Mouse (Mus musculus): Measurements from ENCODE around the gene Scube1. TPM values are rescaled to one million over a fixed set of nuclear protein-coding genes. Genes with fewer than 3 reads are reported as not detected.

Scube1 gene
- polyA plus RNA-seq, 1 experiment from 2014 or later, result 11.0 TPM

- Histone ChIP-seq H3K4me2 (no peak overlapping the region), H3K27me3 (replicated peaks) (no peaks in the 10 kb centered on the region; the same call in 1 of the 2 replicates), H3K9me3 (peaks cover 7% of the 10 kb centered on the region; the same call in 1 of the 2 replicates), H3K36me3 (peaks cover 35% of the 10 kb centered on the region), H3K4me3 (no peak overlapping the region), H3K27ac (replicated peaks) (no peak overlapping the region), H3K4me1 (no peaks in the 10 kb centered on the region), H3K9ac (no peak overlapping the region)
- 66% methylated on average over 3 of the region's 3 CpGs for WGBS
- ATAC-seq (ENCODE audit: extremely low read depth, insufficient number of reproducible peaks, low FRiP score, low TSS enrichment), result no peak
These were observed 95.1 kb downstream of the Scube1 start for GRCm38 (mm10) chr15:83629716-83630115.

- peaks cover 7% of the 10 kb centered on the region; the same call in 1 of the 2 replicates for H3K9me3 ChIP-seq
- H3K36me3 ChIP-seq, result peaks cover 24% of the 10 kb centered on the region
- H3K4me3 ChIP-seq, result no peak overlapping the region
- no peaks in the 10 kb centered on the region for H3K4me1 ChIP-seq
- no peak for ATAC-seq (ENCODE audit: extremely low read depth, insufficient number of reproducible peaks, low FRiP score, low TSS enrichment)
- WGBS, result 82% methylated on average over 2 of the region's 2 CpGs
- no peak overlapping the region for H3K4me2 ChIP-seq
- no peaks in the 10 kb centered on the region for H3K27me3 ChIP-seq (replicated peaks)
- H3K9ac ChIP-seq, result no peak overlapping the region
- H3K27ac ChIP-seq (replicated peaks), result no peak overlapping the region
These were observed 98.6 kb downstream of the Scube1 start for GRCm38 (mm10) chr15:83626142-83626645.

GRCm38 (mm10) chr15:83615245-83615644 is 109.6 kb downstream of the Scube1 start:
- Histone ChIP-seq H3K4me1 (no peaks in the 10 kb centered on the region), H3K9me3 (no peaks in the 10 kb centered on the region), H3K4me3 (no peak overlapping the region), H3K36me3 (0 out of 2 replicates have a peak, but pooled peaks cover 10% of the 10 kb centered on the region), H3K27me3 (replicated peaks) (no peaks in the 10 kb centered on the region), H3K27ac (replicated peaks) (no peak overlapping the region), H3K4me2 (no peak overlapping the region), H3K9ac (no peak overlapping the region)
- no peak for ATAC-seq (ENCODE audit: extremely low read depth, insufficient number of reproducible peaks, low FRiP score, low TSS enrichment)
- WGBS, result 79% methylated on average over 3 of the region's 3 CpGs

- no peak overlapping the region for H3K27ac ChIP-seq (replicated peaks)
- H3K4me1 ChIP-seq, result peaks cover 16% of the 10 kb centered on the region
- no peak for ATAC-seq (ENCODE audit: extremely low read depth, insufficient number of reproducible peaks, low FRiP score, low TSS enrichment)
- 0 out of 2 replicates have a peak, but pooled peaks cover 6% of the 10 kb centered on the region for H3K36me3 ChIP-seq
- H3K9me3 ChIP-seq, result no peaks in the 10 kb centered on the region
- no peak overlapping the region for H3K4me2 ChIP-seq
- 0 out of 2 replicates have a peak overlapping the region, but pooled peaks have one; percentile 33 for H3K9ac ChIP-seq
- whole genome bisulfite sequencing, result 40% methylated on average over 15 of the region's 15 CpGs
- H3K4me3 ChIP-seq, result no peak overlapping the region
- H3K27me3 ChIP-seq (replicated peaks), result 0 out of 2 replicates have a peak, but pooled peaks cover 2% of the 10 kb centered on the region
These were observed 117.6 kb downstream of the Scube1 start for GRCm38 (mm10) chr15:83607115-83607802.

- no peak overlapping the region for H3K4me3 ChIP-seq
- no peak overlapping the region for H3K4me2 ChIP-seq
- H3K36me3 ChIP-seq, result 0 out of 2 replicates have a peak, but pooled peaks cover 1% of the 10 kb centered on the region
- H3K9ac ChIP-seq, result 0 out of 2 replicates have a peak overlapping the region, but pooled peaks have one; percentile 33
- ATAC-seq (ENCODE audit: extremely low read depth, insufficient number of reproducible peaks, low FRiP score, low TSS enrichment), result no peak
- H3K27ac ChIP-seq (replicated peaks), result no peak overlapping the region
- H3K27me3 ChIP-seq (replicated peaks), result 0 out of 2 replicates have a peak, but pooled peaks cover 2% of the 10 kb centered on the region
- 84% methylated on average over 8 of the region's 8 CpGs for WGBS
- peaks cover 16% of the 10 kb centered on the region for H3K4me1 ChIP-seq
- H3K9me3 ChIP-seq, result no peaks in the 10 kb centered on the region
These were observed 118.1 kb downstream of the Scube1 start for GRCm38 (mm10) chr15:83606700-83607099.

- Histone ChIP-seq H3K9ac (peak overlapping the region; percentile 2; the same call in 1 of the 2 replicates), H3K4me1 (peaks cover 16% of the 10 kb centered on the region), H3K4me3 (no peak overlapping the region), H3K27me3 (replicated peaks) (0 out of 2 replicates have a peak, but pooled peaks cover 2% of the 10 kb centered on the region), H3K27ac (replicated peaks) (no peak overlapping the region), H3K4me2 (no peak overlapping the region), H3K9me3 (no peaks in the 10 kb centered on the region), H3K36me3 (no peaks in the 10 kb centered on the region)
- ATAC-seq (ENCODE audit: extremely low read depth, insufficient number of reproducible peaks, low FRiP score, low TSS enrichment), result no peak
- 73% methylated on average over 11 of the region's 11 CpGs for WGBS
These were observed 118.6 kb downstream of the Scube1 start for GRCm38 (mm10) chr15:83606216-83606615.

- no peak overlapping the region for H3K4me3 ChIP-seq
- no peaks in the 10 kb centered on the region for H3K9me3 ChIP-seq
- no peaks in the 10 kb centered on the region for H3K36me3 ChIP-seq
- 0 out of 2 replicates have a peak, but pooled peaks cover 2% of the 10 kb centered on the region for H3K27me3 ChIP-seq (replicated peaks)
- peaks cover 16% of the 10 kb centered on the region for H3K4me1 ChIP-seq
- no peak overlapping the region for H3K4me2 ChIP-seq
- H3K27ac ChIP-seq (replicated peaks), result no peak overlapping the region
- H3K9ac ChIP-seq, result no peak overlapping the region
- ATAC-seq (ENCODE audit: extremely low read depth, insufficient number of reproducible peaks, low FRiP score, low TSS enrichment), result no peak
- WGBS, result 89% methylated on average over 7 of the region's 7 CpGs
These were observed 121.4 kb downstream of the Scube1 start for GRCm38 (mm10) chr15:83603426-83603825.

GRCm38 (mm10) chr15:83603046-83603396 is 121.8 kb downstream of the Scube1 start:
- Histone ChIP-seq H3K9me3 (no peaks in the 10 kb centered on the region), H3K4me3 (no peak overlapping the region), H3K27ac (replicated peaks) (no peak overlapping the region), H3K4me2 (no peak overlapping the region), H3K4me1 (peaks cover 16% of the 10 kb centered on the region), H3K9ac (no peak overlapping the region), H3K27me3 (replicated peaks) (0 out of 2 replicates have a peak, but pooled peaks cover 2% of the 10 kb centered on the region), H3K36me3 (no peaks in the 10 kb centered on the region)
- ATAC-seq (ENCODE audit: extremely low read depth, insufficient number of reproducible peaks, low FRiP score, low TSS enrichment), result no peak
- 89% methylated on average over 1 of the region's 1 CpGs for WGBS

- H3K4me3 ChIP-seq, result no peak overlapping the region
- no peaks in the 10 kb centered on the region for H3K36me3 ChIP-seq
- no peak for ATAC-seq (ENCODE audit: extremely low read depth, insufficient number of reproducible peaks, low FRiP score, low TSS enrichment)
- no peak overlapping the region for H3K9ac ChIP-seq
- no peak overlapping the region for H3K4me2 ChIP-seq
- no peak overlapping the region for H3K27ac ChIP-seq (replicated peaks)
- WGBS, result 73% methylated on average over 13 of the region's 13 CpGs
- H3K4me1 ChIP-seq, result peaks cover 16% of the 10 kb centered on the region
- 0 out of 2 replicates have a peak, but pooled peaks cover 2% of the 10 kb centered on the region for H3K27me3 ChIP-seq (replicated peaks)
- no peaks in the 10 kb centered on the region for H3K9me3 ChIP-seq
These were observed 122.3 kb downstream of the Scube1 start for GRCm38 (mm10) chr15:83602372-83603045.

GRCm38 (mm10) chr15:83601185-83601584 is 123.6 kb downstream of the Scube1 start:
- Histone ChIP-seq H3K27me3 (replicated peaks) (no peaks in the 10 kb centered on the region), H3K4me1 (peaks cover 5% of the 10 kb centered on the region), H3K9ac (no peak overlapping the region), H3K9me3 (no peaks in the 10 kb centered on the region), H3K27ac (replicated peaks) (no peak overlapping the region), H3K4me2 (no peak overlapping the region), H3K4me3 (no peak overlapping the region), H3K36me3 (no peaks in the 10 kb centered on the region)
- WGBS, result 64% methylated on average over 4 of the region's 4 CpGs
- ATAC-seq (ENCODE audit: extremely low read depth, insufficient number of reproducible peaks, low FRiP score, low TSS enrichment), result no peak

GRCm38 (mm10) chr15:83596833-83597232 is 128.0 kb downstream of the Scube1 start:
- H3K4me1 ChIP-seq, result peaks cover 35% of the 10 kb centered on the region
- WGBS, result 84% methylated on average over 4 of the region's 4 CpGs

More at GRCm38 (mm10) chr15:83596833-83597232, 128.0 kb downstream of the Scube1 start:
- Histone ChIP-seq H3K9me3 (no peaks in the 10 kb centered on the region), H3K4me3 (no peak overlapping the region), H3K36me3 (no peaks in the 10 kb centered on the region), H3K9ac (no peak overlapping the region), H3K27ac (replicated peaks) (no peak overlapping the region), H3K27me3 (replicated peaks) (no peaks in the 10 kb centered on the region), H3K4me2 (no peak overlapping the region)
- ATAC-seq (ENCODE audit: extremely low read depth, insufficient number of reproducible peaks, low FRiP score, low TSS enrichment), result no peak

Measured in heart, embryonic 13.5 days (tissue).